Mouse (Mus musculus) layer of hippocampus, adult 8-10 months (tissue): ENCODE measurements around the gene Car14. TPM values are rescaled to one million over a fixed set of nuclear protein-coding genes. Genes with fewer than 3 reads are reported as not detected.
"Not testable (repeated sequence)": the region's sequence is repeated elsewhere in the genome, so short reads cannot be mapped to it uniquely, and the experiment has no call there.

Source experiments
- DNase-seq, 2 experiments: peaks; one replicate each; pipeline ENCODE4 v3.0.0; 2022; ENCODE audit warnings: low spot score in 2 of 2
- total RNA-seq, 4 experiments: library from RNA; stranded (reverse); gene quantifications; 2 replicates each; pipeline ENCODE4 v1.2.4; 2022

Car14 gene
- total RNA-seq, 4 experiments from 2014 or later: 9.8 to 14.4 (median 11.1) TPM

DNA sequence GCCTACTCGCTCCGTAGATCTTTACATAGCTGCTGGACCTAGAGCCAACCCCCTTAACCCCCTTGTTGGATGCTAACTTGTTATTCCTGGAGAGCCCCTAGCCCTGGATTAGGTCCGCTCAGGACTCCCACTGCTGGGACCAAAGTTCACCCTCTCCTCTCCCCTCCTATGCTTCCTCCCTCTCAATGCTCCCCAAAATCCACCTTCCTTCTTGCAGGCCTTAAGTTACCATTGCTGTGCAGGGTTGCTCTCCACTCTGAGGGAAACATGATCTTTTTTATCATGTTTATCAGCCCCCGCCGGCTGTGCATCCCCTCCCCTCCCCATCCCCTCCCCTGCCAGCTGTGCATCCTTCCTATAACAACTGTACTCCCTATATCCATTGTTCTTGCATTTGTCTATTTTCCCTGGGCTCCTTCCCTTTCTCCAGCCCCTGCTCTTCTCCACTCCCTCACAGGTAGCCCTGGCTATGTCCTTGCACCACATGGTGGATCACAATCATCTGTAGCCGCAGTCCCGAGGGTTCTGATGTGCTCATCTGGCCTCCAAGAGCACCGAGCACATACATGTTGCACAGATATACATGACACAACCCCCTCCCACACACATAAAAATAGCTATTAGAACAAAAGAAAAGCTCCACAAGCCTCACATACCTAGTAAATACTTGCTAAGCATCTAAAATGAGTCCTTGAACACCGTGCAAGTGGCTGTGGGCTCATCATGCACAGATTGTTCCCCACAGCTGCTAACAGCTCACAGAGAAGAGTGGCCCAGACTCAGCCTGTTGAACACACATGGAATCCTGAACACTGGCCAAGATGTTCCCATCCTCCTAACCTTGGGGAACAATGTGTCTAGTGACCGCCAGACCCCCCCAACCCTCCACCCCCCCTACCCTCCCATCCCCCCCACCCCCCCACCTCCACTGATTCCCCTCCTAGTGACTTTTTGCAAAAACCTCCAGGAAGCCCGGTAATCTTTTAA, 12.1 kb downstream of the Car14 start:
- DNase-seq: peak in 1 of 2 experiments; percentile 18

- no peak for DNase-seq
Measured at GRCm38 (mm10) chr3:95891211-95892065, 13.1 kb downstream of the Car14 start, which contains the start of gene BC028528. TSS of gene BC028528 (minus strand) at chr3:95892005.

GRCm38 (mm10) chr3:95889664-95890063, 14.8 kb downstream of the Car14 start:
- DNase-seq: no peak

DNA sequence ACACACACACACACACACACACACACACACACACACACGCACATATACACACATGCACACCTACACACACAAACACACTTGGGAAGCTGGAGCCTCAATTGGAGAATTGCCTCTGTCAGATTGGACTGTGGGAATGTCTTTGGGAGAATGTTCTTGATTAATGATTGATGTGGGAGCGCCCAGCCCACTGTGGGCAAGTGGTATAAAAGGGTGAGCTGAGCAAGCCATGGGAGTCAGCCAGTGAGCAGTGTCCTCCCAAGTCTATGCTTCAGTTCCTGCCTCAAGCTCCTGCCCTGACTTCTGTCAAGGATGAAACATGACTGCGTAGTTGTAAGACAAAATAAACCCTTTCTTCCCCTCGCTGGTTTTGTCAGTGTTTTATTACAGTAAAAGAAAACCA, 16.9 kb downstream of the Car14 start:
- DNase-seq: no peak

DNA sequence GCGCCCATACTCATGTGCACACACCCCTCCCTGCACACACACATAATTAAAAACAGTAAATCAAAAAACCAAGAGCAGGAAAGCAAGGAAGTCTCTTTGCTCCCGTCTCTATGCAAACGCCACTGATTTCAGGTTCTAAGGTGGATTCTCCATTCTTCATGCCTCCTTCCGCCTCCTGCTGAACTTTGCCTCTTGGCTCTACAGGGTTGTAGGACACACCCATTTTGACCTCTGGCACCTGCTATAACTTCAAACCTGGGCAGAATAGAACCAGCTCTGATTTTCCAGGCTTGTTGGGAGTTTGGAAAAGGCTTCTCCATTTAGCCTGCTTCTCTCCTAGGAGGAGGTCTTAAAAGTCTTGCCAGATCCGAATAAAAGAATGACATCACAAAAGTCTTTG, 20.1 kb downstream of the Car14 start:
- no peak for DNase-seq

DNA sequence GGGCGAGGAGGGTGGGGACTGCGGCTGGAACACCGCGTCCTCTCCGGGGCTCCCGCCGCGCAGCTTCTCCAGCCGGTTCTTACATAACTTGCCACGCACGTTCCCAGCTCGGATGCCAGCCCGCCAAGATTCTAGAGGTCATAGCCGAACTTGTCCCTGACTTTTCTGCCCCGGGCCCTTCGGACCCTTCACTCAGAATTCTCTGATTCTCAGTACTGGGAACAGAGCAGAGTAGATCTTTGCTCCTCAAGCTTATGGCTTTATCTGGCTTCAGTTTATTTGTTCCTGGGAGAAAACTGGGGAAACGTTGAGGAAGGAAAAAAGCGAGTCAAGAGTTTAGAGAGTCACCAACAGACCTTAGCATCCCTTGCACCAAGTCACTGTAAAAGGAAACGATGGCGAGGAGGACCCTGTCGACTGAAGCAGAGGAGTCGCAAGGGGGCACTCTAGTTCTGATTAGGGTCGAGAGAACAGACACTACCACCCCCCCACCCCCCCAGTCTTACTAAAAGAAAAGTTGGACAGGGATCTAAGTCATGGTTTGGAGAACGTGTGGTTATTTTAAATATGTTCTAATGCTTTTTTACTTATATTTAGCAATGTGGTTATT, 21.6 kb downstream of the Car14 start:
- DNase-seq: peak; percentile 71 to 72

DNA sequence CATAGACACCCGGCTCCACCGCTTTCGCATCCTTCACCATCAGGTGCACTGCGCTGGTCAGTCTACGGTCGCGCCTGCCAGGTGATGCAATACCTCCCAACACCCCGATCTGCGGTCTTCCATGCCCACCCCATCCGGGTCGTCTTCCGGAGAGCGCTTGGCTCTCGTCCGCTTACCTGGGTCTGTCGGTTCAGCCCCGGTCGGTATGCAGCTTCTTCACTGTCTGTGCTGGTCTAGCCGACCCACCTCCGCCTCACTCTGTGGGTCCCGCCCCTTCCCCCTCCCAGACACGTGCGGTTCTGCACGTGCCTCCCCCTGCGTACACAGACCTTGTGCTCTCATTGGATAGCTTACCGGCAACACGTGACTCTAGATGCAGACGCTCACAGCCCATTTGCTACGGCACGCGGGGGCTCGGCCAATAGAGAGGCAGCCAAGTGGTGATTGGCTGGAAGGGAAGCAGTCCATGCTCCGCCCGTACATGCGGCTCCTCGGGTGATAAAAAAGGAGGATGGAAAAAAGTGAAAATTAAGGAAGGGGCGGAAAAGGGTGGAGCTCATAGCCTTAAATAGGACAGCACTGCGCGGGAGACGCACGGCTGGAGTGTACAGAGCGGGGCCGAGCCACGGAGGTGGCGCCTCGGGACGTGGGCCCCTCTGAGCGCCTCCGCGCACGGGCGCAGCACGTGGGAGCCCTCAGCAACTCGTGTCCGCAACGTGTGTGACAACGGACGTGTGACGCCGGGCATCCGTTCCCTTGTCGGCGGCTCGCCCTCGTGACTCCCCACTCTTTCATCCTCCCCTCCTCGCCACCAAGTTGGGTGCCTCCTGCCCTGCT, 22.3 kb downstream of the Car14 start, which contains the start of gene Ciart:
Gene Ciart, minus strand, starts transcription at position 273 of the 837 bp plus-strand sequence.
- DNase-seq: peak; percentile 97 to 99

- no peak for DNase-seq
Measured at GRCm38 (mm10) chr3:95879063-95879462, 25.4 kb downstream of the Car14 start.

- no peak for DNase-seq
Measured at GRCm38 (mm10) chr3:95872048-95872447, 32.4 kb downstream of the Car14 start.

DNA sequence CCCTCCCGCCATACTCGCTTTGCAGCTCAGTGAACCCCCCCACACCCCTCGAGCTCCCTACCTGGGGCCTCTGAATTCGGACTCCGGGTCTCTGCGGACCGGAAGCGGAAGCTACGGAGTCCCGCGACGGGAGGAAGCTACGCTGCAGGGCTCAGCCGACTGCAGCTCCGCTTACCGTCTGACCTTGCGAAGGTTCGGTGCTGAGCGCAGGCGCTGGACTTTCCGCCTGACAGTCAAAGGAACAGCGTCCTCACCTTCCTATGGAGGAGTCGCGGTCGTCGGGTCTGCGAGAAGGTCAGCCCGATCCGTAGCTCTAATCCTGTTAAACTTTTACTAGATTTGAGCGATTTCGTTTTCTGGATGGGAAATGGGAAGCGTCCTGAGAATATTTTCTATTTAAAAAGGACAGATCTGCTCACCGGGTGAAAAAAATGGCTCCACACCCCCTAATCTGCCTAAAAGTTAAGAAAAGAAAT, 33.1 kb downstream of the Car14 start, which contains the start of gene Mrps21:
Gene Mrps21, minus strand, starts transcription at position 128 of the 476 bp plus-strand sequence.
- DNase-seq: peak; percentile 77 to 79

DNA sequence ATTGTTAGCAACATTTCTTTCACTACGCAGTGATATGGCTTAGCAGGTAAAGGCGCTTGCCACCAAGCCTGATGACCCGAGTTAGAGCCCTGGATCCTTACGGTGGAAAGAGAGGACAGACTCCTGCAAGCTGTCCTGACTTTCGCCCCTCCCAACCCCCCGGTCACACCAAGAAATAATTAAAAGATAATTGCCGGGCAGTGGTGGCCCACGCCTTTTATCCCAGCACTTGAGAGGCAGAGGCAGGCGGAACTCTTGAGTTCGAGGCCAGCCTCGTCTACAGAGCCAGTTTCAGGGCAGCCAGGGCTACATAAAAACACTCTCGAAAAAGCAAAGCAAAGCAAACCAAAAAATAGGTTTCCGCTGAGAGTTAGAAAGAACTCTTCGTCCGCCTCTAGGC, 33.5 kb downstream of the Car14 start:
- DNase-seq: no peak

- no peak for DNase-seq
Measured at GRCm38 (mm10) chr3:95867408-95867807, 37.1 kb downstream of the Car14 start.

DNA sequence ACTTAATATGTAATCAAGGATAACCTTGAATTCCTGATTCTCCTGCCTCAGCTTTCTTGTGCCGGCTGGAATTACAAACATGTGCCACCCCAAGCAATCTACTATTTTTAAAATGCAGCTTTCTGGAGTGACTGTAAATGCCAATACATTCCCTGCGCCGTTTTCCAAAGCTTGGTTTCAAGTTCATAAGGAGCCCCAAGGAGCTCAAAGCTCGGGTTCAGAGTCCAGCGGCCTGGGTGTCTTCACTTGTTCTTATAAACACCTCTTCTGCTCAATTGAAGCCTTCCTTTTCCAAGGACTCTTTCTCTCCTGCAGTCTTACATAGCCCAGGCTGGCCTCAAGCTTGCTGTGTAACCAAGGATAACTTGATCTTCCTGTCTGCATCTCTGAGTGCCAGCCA, 38.4 kb downstream of the Car14 start:
- no peak for DNase-seq

- no peak for DNase-seq
Measured at GRCm38 (mm10) chr3:95865571-95865970, 38.9 kb downstream of the Car14 start.

GRCm38 (mm10) chr3:95865050-95865449, 39.4 kb downstream of the Car14 start:
- DNase-seq: peak; percentile 76 to 81

DNA sequence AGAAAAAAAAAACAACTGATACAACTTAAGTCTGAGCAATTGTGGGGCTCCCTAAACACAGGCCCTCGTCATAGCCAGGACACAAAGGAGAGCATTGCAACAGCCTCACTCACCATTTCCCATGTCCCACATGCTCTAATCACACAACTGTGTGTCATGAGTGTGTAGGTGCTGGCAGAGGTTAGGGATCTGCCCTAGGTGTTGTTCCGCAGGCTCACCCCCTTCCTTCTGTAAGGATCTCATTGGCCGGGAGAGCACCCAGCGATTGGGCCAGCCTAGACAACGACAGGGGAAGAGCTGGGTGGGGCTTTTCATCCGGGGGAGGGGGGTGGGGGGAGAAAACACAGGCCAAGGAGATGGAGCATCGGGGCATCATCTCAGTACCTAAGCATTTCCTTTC, 40.9 kb downstream of the Car14 start:
- DNase-seq: no peak

GRCm38 (mm10) chr3:95861796-95862195, 42.7 kb downstream of the Car14 start:
- peak; percentile 60 to 66 for DNase-seq

DNA sequence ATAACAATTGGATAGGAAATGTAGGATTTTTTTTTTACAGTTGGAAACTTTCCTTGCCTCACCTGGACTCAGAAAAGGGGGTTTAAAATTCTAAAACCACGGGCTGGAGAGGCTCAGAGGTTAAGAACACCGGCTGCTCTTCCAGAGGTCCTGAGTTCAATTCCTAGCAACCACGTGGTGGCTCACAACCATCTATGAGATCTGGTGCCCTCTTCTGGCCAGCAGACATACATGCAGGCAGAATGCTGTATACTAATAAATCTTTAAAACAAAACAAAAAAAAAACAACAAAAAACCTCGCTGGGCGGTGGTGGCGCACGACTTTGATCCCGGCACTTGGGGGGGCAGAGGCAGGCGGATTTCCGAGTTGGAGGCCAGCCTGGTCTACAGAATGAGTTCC, 43.3 kb downstream of the Car14 start:
- DNase-seq: no peak

GRCm38 (mm10) chr3:95860323-95860722, 44.2 kb downstream of the Car14 start:
- no peak for DNase-seq

DNA sequence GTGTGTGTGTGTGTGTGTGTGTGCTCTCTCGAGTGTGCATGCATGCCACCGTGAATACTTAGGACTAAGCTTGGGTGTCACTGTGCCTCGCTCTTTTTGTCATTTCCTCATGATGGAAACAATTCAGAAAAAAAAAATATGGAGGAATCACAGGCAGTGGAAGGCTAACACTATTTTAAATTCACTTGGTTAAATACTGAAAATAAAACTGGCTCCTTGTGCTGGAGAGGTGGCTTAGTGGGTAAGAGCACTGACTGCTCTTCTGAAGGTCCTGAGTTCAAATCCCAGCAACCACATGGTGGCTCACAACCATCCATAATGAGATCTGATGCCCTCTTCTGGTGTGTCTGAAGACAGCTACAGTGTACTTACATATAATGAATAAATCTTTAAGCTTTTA, 46.2 kb downstream of the Car14 start:
- not testable (repeated sequence) for DNase-seq
